Mouse (Mus musculus): ENCODE results near the gene Htra2. TPM values are rescaled to one million over a fixed set of nuclear protein-coding genes. Genes with fewer than 3 reads are reported as not detected.

Htra2 gene
- 74.1 and 77.8 TPM in 2 replicates for polyA plus RNA-seq (2016; fragmentation: Nextera tagmentation; extraction: Ambion mirVana)

GRCm38 (mm10) chr6:83054871-83055431, at the start of gene Htra2:
Gene Htra2 (minus strand): TSS chr6:83055273.
- Histone ChIP-seq H3K9ac (peak within 1 kb of the TSS; percentile 90), H3K4me3 (peak within 1 kb of the TSS; percentile 100), H3K27ac (peak within 1 kb of the TSS; percentile 91), H3K4me1 (peaks cover 26% of the 10 kb centered on the region), H3K27me3 (no peaks in the 10 kb centered on the region), H3K4me2 (replicated peaks) (peak within 1 kb of the TSS; percentile 63), H3K9me3 (no peaks in the 10 kb centered on the region), H3K36me3 (peaks cover 28% of the 10 kb centered on the region)
- WGBS = under 1% methylated on average over 50 of the region's 50 CpGs
- ATAC-seq (ENCODE audit: insufficient number of reproducible peaks, insufficient read depth, low FRiP score, low TSS enrichment) = peak; percentile 16

- no peak overlapping the region for H3K4me2 ChIP-seq (replicated peaks)
- H3K9me3 ChIP-seq = no peaks in the 10 kb centered on the region
- H3K9ac ChIP-seq = no peak overlapping the region
- H3K4me3 ChIP-seq = no peak overlapping the region
- WGBS = 69% methylated on average over 4 of the region's 4 CpGs
- H3K27ac ChIP-seq = no peak overlapping the region
- no peak for ATAC-seq (ENCODE audit: insufficient number of reproducible peaks, insufficient read depth, low FRiP score, low TSS enrichment)
- peaks cover 7% of the 10 kb centered on the region; the same call in 1 of the 2 replicates for H3K36me3 ChIP-seq
- peaks cover 24% of the 10 kb centered on the region for H3K4me1 ChIP-seq
- H3K27me3 ChIP-seq = peaks cover 7% of the 10 kb centered on the region; the same call in 1 of the 2 replicates
Observed at GRCm38 (mm10) chr6:83104158-83104557, 49.1 kb upstream of the Htra2 start.

- H3K27me3 ChIP-seq = peaks cover 7% of the 10 kb centered on the region; the same call in 1 of the 2 replicates
- ATAC-seq (ENCODE audit: insufficient number of reproducible peaks, insufficient read depth, low FRiP score, low TSS enrichment) = no peak
- H3K36me3 ChIP-seq = peaks cover 7% of the 10 kb centered on the region; the same call in 1 of the 2 replicates
- WGBS = 46% methylated on average over 11 of the region's 11 CpGs
- peak overlapping the region; percentile 50; the same call in 1 of the 2 replicates for H3K4me3 ChIP-seq
- no peaks in the 10 kb centered on the region for H3K9me3 ChIP-seq
- peak overlapping the region; percentile 97 for H3K4me2 ChIP-seq (replicated peaks)
- peaks cover 19% of the 10 kb centered on the region for H3K4me1 ChIP-seq
- H3K9ac ChIP-seq = peak overlapping the region; percentile 82; the same call in 1 of the 2 replicates
- H3K27ac ChIP-seq = no peak overlapping the region
Observed at GRCm38 (mm10) chr6:83103130-83103650, 48.1 kb upstream of the Htra2 start.

GRCm38 (mm10) chr6:83101688-83102556, 46.8 kb upstream of the Htra2 start:
- peak overlapping the region; percentile 50 for H3K4me3 ChIP-seq
- ATAC-seq (ENCODE audit: insufficient number of reproducible peaks, insufficient read depth, low FRiP score, low TSS enrichment) = peak; percentile 82
- H3K4me2 ChIP-seq (replicated peaks) = peak overlapping the region; percentile 97
- H3K9me3 ChIP-seq = no peaks in the 10 kb centered on the region
- H3K4me1 ChIP-seq = peaks cover 12% of the 10 kb centered on the region
- H3K27ac ChIP-seq = peak overlapping the region; percentile 56
- H3K9ac ChIP-seq = peak overlapping the region; percentile 82
- peaks cover 7% of the 10 kb centered on the region; the same call in 1 of the 2 replicates for H3K36me3 ChIP-seq
- WGBS = 1% methylated on average over 72 of the region's 74 CpGs
- peaks cover 7% of the 10 kb centered on the region; the same call in 1 of the 2 replicates for H3K27me3 ChIP-seq

GRCm38 (mm10) chr6:83101316-83101687, 46.2 kb upstream of the Htra2 start, which contains the start of the genes Ccdc142 and Gm42688:
Gene Ccdc142 (plus strand): TSS chr6:83101601.
Gene Gm42688 (plus strand): TSS chr6:83101617.
- Histone ChIP-seq H3K4me2 (replicated peaks) (peak within 1 kb of the TSS; percentile 97), H3K27me3 (peaks cover 9% of the 10 kb centered on the region; the same call in 1 of the 2 replicates), H3K9me3 (no peaks in the 10 kb centered on the region), H3K4me1 (peaks cover 12% of the 10 kb centered on the region), H3K4me3 (peak within 1 kb of the TSS; percentile 50), H3K27ac (peak within 1 kb of the TSS; percentile 56), H3K9ac (peak within 1 kb of the TSS; percentile 82), H3K36me3 (peaks cover 7% of the 10 kb centered on the region; the same call in 1 of the 2 replicates)
- ATAC-seq (ENCODE audit: insufficient number of reproducible peaks, insufficient read depth, low FRiP score, low TSS enrichment) = peak; percentile 76
- under 1% methylated on average over 25 of the region's 25 CpGs for WGBS

- 82% methylated on average over 2 of the region's 2 CpGs for WGBS
- Histone ChIP-seq H3K4me3 (no peak overlapping the region), H3K27ac (no peak overlapping the region), H3K4me2 (replicated peaks) (no peak overlapping the region), H3K9ac (no peak overlapping the region), H3K9me3 (no peaks in the 10 kb centered on the region), H3K27me3 (peaks cover 13% of the 10 kb centered on the region; the same call in 1 of the 2 replicates), H3K36me3 (no peaks in the 10 kb centered on the region), H3K4me1 (peaks cover 11% of the 10 kb centered on the region)
- no peak for ATAC-seq (ENCODE audit: insufficient number of reproducible peaks, insufficient read depth, low FRiP score, low TSS enrichment)
Observed at GRCm38 (mm10) chr6:83098411-83098810, 43.3 kb upstream of the Htra2 start.

- Histone ChIP-seq H3K4me2 (replicated peaks) (no peak overlapping the region), H3K4me1 (no peaks in the 10 kb centered on the region), H3K9ac (no peak overlapping the region), H3K27me3 (peaks cover 11% of the 10 kb centered on the region), H3K9me3 (no peaks in the 10 kb centered on the region), H3K36me3 (no peaks in the 10 kb centered on the region), H3K4me3 (no peak overlapping the region), H3K27ac (no peak overlapping the region)
- no peak for ATAC-seq (ENCODE audit: insufficient number of reproducible peaks, insufficient read depth, low FRiP score, low TSS enrichment)
- WGBS = 51% methylated on average over 6 of the region's 6 CpGs
Observed at GRCm38 (mm10) chr6:83095968-83096367, 40.9 kb upstream of the Htra2 start.

GRCm38 (mm10) chr6:83092416-83093127, 37.5 kb upstream of the Htra2 start:
- Histone ChIP-seq H3K9ac (no peak overlapping the region), H3K9me3 (no peaks in the 10 kb centered on the region), H3K27me3 (peaks cover 41% of the 10 kb centered on the region), H3K27ac (no peak overlapping the region), H3K4me1 (peaks cover 5% of the 10 kb centered on the region; the same call in 1 of the 2 replicates), H3K36me3 (no peaks in the 10 kb centered on the region), H3K4me2 (replicated peaks) (no peak overlapping the region), H3K4me3 (no peak overlapping the region)
- ATAC-seq (ENCODE audit: insufficient number of reproducible peaks, insufficient read depth, low FRiP score, low TSS enrichment) = no peak
- WGBS = 37% methylated on average over 6 of the region's 6 CpGs

- Histone ChIP-seq H3K27ac (no peak overlapping the region), H3K4me1 (peaks cover 33% of the 10 kb centered on the region), H3K9me3 (no peaks in the 10 kb centered on the region), H3K36me3 (no peaks in the 10 kb centered on the region), H3K27me3 (peaks cover 81% of the 10 kb centered on the region), H3K9ac (no peak overlapping the region), H3K4me2 (replicated peaks) (peak overlapping the region; percentile 40), H3K4me3 (peak overlapping the region; percentile 25)
- no peak for ATAC-seq (ENCODE audit: insufficient number of reproducible peaks, insufficient read depth, low FRiP score, low TSS enrichment)
- WGBS = 5% methylated on average over 9 of the region's 9 CpGs
Observed at GRCm38 (mm10) chr6:83087926-83088260, 32.8 kb upstream of the Htra2 start.

GRCm38 (mm10) chr6:83087205-83087925, 32.3 kb upstream of the Htra2 start:
- WGBS = 1% methylated on average over 47 of the region's 47 CpGs
- Histone ChIP-seq H3K4me1 (peaks cover 33% of the 10 kb centered on the region), H3K27ac (no peak overlapping the region), H3K27me3 (peaks cover 86% of the 10 kb centered on the region), H3K36me3 (no peaks in the 10 kb centered on the region), H3K4me3 (peak overlapping the region; percentile 25), H3K9me3 (no peaks in the 10 kb centered on the region), H3K9ac (no peak overlapping the region), H3K4me2 (replicated peaks) (peak overlapping the region; percentile 40)
- no peak for ATAC-seq (ENCODE audit: insufficient number of reproducible peaks, insufficient read depth, low FRiP score, low TSS enrichment)
